Mouse (Mus musculus) c-Kit-positive CD71-positive TER-119-negative erythroid progenitor cells, embryonic 14.5 days (primary cell): Measurements from ENCODE around the gene Adcy9.
A peak's percentile ranks its signal among the peaks of the same experiment; 100 is the strongest.

ENCODE experiments used
- DNase-seq: peaks from one replicate; pipeline ENCODE4 v3.0.0-alpha.2; 2013; ENCODE audit warnings: low read depth

Adcy9 gene

DNA sequence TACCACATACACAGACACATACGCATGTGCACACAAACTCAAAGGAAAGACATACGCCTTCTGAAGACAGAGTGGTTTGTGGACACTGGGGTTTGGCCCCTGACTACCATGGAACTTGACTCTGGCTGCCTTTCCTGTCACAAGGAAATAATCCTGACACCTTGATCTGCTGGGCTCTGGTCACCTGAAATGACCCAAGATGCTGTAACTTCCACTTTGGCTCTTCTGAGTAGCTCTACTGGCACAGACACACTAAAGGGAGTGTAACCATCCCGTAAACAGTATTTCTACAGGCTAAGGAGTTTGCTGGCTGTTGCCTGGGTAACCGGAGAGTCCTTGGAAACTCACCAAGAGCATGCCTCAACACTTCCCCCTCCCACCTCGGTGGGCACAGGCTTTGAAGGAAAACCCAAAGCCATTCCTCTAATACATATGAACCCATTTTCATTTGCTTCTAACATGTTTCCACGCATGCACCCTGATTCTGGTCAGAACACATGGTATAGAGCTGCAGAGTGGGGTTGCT is 102.2 kb downstream of the Adcy9 start:
- DNase-seq: no peak

DNA sequence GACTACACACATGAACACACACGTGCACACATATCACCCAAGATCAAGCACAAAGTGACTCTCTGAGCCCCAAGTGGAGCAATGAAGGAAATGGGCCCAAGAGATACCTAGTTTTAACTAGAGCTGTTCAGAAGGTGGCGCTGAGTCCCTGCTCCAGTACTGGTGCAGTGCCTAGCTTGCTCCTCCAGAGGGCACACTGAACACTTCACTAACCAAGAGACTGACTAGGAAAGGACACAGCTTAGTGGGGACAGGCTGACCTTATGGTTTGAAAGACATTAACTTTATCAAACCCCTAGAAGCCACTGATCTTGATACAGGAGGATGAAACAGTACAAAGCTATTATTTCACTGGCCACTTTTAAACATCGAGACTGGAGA is 104.2 kb downstream of the Adcy9 start:
- peak; percentile 74 for DNase-seq

DNA sequence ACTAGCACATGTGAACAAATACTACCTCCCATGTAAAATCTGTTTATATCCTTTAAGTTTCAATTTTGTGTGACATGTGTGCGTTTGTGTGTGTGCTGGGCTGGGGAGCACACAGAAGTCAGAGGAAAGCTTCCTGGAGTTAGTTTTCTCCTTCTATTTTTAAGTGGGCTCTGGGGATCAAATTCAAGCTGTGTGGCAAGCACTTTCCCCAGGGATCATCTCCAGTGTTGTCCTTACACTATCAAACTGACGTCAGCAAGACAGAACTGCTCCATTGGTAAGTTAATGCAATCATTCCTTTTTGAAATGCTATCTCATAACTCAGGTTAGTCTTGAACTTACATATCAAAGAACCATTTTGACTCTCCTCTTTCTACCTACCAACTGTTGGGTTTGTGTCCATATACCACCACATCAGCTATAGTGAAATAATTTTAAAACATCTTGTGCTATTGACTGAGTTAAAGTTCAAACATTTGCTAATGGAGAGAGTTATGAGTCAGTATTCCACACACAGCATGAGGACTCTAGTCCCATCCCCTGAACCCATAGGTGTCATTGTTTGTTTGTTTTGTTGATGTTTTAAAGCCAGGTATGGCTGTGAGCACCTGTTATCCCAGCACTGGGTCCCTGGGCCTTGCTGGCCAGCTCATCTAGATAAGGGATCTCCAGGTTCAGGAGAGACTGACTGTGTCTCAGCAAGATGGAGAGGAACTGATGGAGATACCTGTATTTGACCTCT is 104.8 kb downstream of the Adcy9 start:
- no peak for DNase-seq

DNA sequence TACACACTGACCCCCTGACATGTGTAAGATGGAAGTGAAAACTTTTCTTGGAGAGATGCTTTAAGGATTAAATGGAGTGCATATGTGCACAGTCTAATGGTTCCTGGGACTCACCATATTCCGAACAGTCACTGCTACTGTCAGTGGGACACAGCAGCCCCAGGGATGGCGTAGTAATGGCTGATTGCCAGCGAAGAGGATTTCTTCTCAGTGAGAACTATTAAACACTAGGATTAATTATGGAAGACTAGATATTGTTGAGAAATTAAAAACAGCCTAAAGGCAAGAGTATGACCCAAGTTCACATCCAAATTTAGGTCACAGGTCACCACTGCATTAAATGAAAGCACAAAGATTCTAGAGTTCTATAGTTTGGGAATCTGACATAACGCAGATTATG is 105.4 kb downstream of the Adcy9 start:
- no peak for DNase-seq

DNA sequence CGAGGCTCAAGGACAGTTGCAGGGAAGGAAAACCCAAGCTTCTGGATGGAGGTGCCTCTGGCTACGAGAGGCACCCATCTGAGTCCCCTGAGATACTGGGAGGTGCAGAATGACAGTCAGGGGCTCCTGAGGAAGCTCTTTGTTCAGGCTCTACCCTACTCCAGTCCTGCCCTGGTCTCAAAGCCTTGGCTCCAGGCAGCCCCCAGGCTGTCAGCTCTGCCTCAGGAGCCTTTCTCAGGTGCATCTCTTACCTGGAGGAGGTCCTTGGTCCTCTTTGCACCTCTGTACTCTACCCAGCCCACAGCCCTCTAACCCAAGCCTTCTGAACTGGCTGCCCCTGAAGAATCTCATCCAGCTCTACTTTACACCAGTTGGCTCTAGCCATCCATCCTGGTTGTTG is 108.3 kb downstream of the Adcy9 start:
- DNase-seq: no peak

DNA sequence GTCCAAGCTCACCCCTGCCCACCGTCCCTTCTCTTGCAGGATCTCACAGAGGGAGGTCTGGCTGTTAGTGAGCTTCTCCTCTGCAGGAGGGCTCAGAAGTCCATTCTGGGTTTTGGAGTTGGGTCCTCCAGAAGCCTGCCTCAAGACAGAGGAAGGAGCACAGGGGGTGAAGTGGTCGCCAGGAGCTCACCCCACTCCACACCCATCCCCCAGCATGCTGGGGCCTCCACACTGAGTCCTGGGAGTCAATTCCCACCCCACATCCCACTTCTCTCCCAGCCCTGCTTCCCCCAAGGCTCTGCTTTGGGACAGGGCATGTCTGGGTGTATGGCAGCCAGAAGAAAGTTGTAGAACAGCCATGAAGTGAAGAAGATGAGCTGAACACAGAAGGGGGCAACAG is 108.7 kb downstream of the Adcy9 start:
- DNase-seq: no peak

DNA sequence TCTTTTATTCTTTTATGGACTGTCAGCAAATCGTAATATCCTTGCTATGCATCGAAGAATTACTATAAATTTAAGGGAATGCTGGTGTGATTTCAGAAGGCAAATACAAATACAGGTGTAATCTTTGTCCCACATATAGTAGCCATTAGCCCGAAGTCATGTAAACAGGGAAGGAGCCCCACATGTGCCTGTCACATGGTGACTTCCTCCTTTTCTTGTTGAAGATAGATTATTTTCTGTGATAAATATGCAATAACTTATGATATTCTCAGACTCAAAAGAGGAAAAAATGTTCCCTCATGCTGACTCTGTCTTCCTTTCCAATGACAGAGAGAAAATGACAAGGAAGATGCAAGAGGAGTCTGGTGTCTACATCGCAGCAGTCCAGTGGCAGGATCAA is 112.5 kb downstream of the Adcy9 start:
- DNase-seq: no peak

DNA sequence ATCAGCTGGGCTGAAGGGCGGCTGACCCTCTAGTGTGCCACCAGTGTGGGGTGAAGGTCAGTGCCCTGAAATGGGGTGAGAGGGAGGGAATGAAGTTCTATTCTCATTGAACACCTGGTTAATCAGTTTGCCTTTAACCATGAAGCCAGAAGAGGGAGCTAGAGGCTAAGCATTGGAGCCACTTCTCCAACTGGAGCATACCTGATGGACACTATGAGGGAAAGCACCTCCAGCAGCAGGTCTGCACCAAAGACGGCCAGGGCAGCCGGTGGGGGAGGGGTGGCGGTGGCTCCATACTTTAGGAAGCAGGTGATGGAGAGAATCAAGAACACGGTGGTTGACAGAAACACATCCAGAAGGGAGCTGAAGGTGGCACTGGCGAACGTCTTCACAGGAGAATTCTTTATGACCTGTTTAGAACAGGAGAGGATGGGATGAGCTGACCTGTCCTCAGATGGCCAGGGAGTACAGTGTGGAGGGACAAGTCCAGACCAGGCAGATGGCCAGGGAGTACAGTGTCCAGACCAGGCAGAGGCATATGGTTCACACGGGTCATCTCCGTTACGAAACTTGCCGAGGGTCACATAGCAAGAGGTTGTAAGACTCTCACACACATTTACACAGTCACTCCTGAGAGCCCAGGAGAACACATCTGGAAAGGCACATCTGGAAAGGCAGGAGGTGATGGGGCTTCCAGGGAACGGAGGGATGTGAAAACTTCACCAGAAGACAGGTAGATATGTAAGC is 115.9 kb downstream of the Adcy9 start:
- peak; percentile 14 for DNase-seq

DNA sequence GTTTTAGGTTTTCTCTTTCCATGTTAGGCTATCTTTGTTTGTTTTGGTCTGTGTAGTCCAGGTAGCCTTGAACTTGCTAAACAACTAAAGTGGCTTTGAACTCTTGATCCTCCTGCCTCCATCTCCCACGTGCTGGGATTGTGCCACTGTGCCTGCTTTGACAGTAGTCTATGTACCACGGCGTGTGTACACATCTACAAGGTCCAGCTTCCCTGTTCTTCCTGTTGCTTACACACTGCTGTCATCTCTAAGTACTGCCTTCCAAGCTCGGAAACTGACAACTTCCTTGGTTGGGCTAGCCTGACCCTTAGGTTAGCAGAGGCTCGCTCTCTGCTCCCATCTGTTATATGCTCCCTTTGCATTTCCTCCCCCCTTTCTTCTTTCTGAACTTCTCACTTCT is 116.7 kb downstream of the Adcy9 start:
- DNase-seq: no peak

DNA sequence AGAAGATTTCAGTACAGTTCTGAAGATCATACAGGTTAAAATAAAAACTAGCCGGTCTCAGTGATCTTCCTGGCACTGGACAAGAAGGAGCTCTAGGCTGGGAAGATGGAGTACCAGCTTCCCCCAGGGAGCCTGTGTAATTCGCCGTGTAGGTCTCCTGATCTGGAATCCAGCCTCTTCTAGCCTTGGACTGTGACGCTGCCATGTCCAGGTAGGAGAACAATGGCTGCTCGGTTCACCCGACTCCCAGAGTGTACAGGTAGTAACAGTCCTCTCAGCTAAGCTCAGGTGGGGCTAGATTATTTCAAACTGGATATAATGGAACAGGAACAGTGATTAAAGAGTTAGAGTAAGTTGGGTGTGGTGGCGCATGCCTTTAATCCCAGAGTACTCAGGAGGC is 120.0 kb downstream of the Adcy9 start:
- DNase-seq: no peak

DNA sequence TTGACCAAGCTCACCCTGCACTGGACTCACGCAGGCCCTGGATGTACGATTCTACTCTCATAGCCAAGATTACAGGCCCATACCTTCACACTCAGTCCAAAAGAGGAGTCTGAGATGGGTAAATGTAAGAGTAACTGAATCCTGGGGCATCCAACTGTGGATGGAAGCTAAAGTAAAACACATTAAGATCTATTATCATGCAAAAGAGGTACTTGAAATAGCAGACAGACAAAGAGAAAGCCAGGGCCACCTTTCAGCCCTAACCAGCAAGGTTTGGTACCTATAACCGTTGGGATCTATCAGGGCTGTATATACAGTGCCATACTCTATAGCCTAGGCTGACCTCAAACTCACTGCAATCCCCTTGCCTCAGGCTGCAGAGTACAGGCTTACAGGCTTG is 127.0 kb downstream of the Adcy9 start:
- DNase-seq: no peak

DNA sequence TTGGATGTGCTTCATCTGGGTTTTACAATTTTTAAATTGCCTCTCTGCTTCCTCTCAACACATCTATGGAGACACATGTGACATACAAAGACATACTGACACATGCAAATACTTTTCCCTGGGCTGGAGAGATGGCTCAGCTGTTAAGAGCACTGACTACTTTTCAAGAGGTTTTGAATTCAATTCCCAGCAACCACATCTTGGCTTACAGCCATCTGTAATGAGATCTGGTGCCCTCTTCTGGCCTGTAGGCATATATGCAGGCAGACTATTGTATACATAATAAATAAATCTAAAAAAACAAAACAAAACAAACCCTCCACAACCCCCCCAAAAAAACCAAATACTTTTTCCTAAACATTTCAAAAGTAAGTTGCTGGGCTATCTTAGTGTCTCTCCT is 130.8 kb downstream of the Adcy9 start:
- DNase-seq: no peak

DNA sequence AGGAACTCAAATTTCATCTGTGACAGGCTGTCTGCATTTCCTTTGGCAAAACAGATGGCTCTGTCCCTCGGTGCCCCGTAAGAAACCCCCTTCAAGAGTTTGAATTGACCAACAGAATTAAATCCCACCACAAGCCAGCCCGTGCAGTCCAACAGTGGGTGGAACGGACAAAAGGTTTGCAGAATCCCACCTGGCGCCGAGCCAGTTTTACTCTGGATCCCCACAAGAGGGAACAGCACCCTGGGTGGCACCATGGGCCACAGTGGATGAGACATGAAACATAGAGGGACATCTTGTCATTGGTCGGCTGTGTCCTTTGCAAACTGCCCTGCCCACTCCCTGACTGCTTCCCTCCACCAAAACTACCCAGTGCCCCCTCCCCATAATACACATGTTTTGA is 133.7 kb downstream of the Adcy9 start:
- no peak for DNase-seq

DNA sequence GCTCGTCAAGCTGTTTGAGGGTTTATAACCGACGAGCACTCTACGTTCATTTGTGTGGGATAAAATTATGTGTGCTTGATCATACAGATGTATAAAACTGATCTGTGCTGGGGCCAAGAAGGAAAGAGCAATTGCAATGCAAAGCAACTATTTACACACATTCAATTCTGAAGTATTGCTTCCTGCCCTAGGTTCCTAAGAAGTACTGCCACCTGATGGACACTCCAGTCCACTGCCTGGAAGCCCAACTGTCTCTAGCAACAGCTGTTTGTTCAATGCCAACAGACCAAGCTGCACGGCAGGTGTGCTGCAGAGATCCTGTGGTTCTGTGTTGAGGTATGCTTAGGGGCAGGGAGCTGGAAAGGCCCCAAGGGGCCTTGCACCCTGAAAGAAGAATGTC is 135.0 kb downstream of the Adcy9 start:
- no peak for DNase-seq

DNA sequence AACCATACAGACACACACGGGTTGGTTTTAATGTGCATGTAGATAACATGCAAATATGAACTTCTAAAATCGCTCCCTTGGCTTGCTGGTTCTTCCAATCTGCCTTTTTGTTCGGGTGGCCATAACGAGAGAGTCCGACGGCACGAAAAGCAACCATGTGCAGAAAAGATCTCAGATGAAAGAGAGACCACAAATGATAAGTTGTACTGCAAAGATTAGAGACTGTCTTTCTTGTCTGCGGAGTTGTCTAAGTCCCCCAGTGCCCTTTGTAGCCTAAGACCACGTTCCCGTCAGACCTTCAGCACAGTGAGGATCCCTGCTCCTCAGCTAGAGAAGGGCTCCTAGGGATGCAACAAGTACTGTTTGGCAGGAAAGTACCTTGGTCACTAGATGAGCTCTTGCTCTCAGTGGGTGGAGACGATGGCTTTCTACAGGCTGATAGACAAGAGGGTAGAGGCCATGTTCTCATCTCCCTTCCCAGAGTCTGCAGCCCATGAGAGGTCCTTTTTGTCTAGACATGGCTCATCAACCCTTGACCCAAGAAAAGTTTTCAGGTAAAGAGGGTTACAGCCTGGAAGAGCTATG is 136.9 kb downstream of the Adcy9 start:
- DNase-seq: no peak

DNA sequence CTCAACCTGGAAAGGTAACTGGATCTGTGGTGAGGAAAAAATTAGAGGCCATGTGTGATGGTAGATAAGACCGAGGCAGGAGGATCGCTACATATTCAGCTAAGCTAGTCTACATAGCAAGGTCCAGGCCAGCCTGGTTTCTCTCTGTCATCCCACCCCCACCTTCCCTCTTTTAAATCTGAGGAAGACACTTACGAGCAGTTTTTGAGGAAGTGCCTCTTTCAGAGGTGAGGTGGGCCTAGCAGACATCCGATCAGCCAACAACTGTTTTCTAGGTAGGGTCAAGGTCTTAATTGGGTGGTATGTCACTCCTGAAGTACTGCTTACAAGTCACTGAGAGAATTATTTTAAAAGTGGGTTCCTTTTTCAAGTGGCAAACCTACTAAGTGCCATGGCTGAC is 138.8 kb downstream of the Adcy9 start:
- DNase-seq: no peak

DNA sequence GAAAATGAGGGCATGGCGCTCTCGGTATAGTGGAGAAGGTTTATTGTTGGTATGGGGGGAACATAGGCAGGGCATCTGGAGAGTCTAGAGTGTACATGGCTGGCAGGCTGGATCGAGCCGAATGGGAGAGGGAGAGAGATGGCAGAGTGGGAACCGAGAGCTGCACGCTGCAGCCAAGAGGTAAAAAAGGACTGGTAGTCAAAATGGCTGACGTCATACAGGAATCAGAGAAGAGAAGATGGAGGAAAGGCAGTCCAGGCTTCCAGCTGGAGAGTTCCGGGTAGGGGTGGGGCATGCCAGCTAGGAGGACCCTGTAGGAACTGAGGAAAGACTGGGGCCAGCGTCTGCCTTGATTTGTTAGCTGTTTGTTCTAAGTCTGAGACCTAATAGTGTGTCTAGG is 139.3 kb downstream of the Adcy9 start:
- DNase-seq: no peak

DNA sequence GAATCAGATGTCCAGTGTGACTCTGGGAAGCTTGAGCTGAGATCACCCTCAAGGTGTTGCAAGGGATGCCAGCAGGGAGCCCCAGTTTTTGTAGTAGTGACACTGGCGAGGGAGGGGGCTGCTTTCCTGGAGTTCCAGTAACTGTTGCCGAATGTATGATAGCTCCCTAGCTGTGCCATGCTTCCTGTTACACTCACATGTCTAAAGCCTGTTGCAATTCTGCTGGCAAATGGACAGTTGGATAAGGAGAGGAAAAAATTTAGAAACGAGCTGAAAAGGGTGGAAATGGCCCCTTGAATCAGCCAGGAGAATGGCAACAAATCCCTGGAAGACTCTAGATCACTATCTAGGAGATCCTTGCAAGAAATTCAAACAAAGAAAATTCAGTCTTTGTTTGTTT is 140.7 kb downstream of the Adcy9 start:
- DNase-seq: no peak

DNA sequence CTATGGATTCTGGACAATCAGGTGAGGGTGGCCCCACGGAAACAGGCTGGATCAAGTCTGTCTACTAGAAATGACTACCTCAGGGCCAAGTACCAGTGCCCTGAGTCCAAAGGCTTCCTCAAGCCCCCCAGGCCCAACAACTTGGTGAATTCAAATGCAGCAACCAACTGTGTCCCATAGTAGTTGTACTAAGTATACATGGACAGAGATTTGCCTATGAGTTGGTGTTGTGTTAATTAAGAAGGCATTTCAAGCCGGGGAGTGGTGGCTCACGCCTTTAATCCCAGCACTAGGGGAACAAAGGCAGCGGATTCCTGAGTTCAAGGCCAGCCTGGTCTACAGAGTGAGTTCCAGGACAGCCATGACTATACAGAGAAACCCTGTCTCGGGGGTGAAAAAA is 143.7 kb downstream of the Adcy9 start:
- DNase-seq: no peak

DNA sequence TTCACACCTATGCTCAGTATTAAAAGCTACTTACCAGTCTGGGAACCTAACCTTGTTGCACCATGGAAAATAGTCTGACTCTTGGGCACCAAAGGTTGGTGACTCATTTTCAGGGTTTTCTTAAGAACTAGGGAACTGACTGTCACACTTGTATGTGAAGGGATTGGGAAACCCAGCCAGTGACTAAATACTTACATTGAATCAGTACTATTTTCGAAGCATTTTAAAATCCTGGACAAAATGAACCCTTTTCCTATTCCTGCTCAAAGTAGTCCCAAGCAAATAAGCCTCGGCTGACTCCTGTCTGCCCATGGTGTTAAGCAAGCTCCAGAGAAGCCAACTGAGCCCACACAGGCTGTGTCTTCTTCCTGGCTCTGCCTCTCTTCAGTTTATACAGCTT is 144.1 kb downstream of the Adcy9 start:
- DNase-seq: no peak

DNA sequence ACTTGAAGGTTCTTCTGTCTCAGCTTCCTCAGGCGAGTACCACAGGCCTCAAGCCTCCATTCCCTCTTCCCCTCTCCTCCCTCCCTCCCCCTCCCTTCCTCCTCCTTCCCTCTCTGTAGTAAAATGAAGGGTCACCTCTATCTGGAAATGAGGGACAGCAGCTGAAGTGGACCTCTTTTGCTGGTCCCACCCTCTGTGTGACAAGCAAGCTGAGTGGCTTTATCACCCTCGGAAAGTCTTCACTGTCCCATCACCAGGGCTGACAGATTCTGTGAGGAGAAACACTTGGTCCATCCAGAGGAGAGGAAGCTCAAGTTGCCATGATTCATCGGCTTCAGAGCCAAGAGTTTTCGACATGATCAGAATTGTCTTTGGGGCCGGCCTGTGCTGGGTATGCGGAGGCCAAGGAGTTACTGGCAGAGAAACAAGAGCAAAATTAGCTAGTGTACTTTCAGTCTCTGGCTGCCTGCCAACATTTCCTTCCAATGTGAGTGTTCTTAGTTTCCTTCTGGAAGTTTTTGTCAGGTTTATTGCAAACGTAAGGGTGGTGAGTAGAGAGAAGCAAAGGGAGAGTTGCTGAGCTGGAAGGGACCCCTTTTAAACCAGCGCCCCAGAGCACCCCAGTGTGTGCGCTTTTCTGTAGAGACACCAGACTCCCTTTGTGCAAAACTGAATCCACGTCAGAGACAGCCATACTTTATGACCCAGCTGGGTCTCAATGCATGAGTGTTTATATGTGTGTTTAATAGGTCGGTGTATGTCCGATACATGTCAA is 146.4 kb downstream of the Adcy9 start:
- DNase-seq: no peak

DNA sequence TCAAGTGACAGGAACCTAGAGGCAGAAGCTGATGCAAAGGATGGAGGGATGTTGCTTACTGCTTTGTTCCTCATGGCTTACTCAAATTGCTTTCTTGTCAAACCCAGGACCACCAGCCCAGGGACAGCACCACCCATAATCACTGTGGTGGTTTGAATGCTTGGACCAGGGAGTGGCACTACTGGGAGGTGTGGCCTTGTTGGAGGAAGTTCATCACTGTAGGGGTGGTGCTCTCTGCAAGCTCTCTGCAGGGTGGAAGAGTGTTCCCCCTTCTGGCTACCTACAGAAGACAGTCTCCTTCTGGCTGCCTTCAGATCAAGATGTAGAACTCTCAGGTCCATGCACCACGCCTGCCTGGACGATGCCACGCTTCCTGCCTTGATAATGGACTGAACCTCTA is 148.0 kb downstream of the Adcy9 start:
- no peak for DNase-seq

DNA sequence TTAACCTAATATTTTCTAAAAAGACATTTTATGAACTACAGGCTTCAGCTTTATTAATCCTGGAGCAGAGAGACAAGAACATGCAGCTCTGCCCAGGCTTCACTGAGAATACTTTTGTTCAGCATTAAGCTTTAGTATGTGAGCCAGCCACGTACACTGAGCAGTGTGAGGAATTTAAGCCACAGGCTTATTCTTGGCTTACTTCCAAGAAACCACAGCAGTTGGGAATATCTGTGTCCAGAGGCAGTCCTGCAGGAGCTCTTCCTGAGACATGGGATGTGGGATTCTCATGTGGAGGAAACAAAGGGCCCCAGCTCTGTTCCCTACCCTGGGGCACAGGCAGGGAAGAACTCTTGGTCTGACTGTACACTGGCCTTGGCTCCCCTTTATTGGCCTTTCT is 149.4 kb downstream of the Adcy9 start:
- no peak for DNase-seq
